Mouse (Mus musculus) liver, adult 2 months (tissue): ENCODE results near the gene Cstf2.

Experiments used
- CTCF ChIP-seq: fragments of 200-500 bp; IDR thresholded peaks from 2 replicates; pipeline ENCODE4 v1.5.1; 2011; ENCODE audit warnings: low read depth, low read length, control low read depth
- POLR2A ChIP-seq: fragments of 200-500 bp; IDR thresholded peaks from 2 replicates; pipeline ENCODE4 v1.6.1; 2011; ENCODE audit warnings: low read length, control low read depth; ENCODE audit not compliant: insufficient read depth; ENCODE audit errors: extremely low read depth

- no peak for TF ChIP-seq CTCF
- no peak for TF ChIP-seq POLR2A
These were observed 57.4 kb downstream of the Cstf2 start for GRCm38 (mm10) chrX:134116417-134116816.
